Mouse (Mus musculus) spleen, postnatal 10 days (tissue): Measurements from ENCODE around the gene Mfsd4a.
A peak's percentile ranks its signal among the peaks of the same experiment; 100 is the strongest.

ENCODE experiments used
- DNase-seq, 2 experiments: peaks; one replicate each; pipeline ENCODE4 v3.0.0; 2021 to 2022; ENCODE audit warnings: low spot score in 2 of 2

Gene Mfsd4a

GRCm38 (mm10) chr1:132065475-132066172, 2.2 kb downstream of the Mfsd4a start:
- no peak for DNase-seq

- no peak for DNase-seq
These were observed 2.9 kb downstream of the Mfsd4a start for GRCm38 (mm10) chr1:132065001-132065400.

GRCm38 (mm10) chr1:132063096-132063495, 4.8 kb downstream of the Mfsd4a start:
- no peak for DNase-seq

DNA sequence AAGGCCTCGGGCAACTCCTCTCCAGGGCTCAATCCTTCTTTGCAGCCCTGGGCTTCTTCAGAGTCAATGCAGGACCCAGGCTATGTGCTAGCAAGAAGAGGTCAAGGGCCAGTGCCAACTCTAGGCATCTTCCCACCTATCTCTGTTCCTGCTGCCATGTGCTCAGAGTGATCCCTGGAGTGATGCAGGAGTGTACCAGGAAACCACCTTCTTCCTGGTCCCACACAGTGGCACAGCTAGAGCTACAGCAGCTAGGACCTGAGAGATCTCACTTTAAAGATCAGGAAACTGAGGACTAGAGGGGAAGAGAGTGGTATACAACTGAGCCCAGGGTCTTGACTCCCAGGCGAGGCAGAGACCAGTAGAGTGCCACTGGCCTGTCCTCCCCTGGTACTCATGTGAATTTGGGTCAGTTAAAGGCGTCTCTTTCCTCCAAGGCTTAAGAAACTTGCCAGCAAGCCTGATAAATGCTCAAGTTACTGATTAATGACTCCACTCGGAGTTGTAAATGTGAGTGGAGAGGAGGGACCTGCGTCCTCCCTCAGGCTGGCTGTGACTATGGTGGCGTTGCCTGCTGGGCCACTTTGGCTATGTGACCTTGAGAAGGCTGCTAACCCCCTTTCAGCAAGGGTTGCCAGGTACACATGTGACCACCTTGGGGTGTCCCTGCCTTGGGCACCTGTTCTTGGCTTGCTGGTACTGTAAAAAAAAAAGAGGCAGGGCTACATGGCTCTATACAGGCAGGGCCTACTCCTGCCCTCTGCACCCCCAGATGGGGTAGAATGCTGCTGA, 5.9 kb downstream of the Mfsd4a start:
- no peak for DNase-seq

- no peak for DNase-seq
These were observed 7.7 kb downstream of the Mfsd4a start for GRCm38 (mm10) chr1:132060036-132060769.

- DNase-seq, result no peak
These were observed 9.3 kb downstream of the Mfsd4a start for GRCm38 (mm10) chr1:132058558-132058957.

GRCm38 (mm10) chr1:132055054-132055664, 12.7 kb downstream of the Mfsd4a start:
- DNase-seq, result no peak

DNA sequence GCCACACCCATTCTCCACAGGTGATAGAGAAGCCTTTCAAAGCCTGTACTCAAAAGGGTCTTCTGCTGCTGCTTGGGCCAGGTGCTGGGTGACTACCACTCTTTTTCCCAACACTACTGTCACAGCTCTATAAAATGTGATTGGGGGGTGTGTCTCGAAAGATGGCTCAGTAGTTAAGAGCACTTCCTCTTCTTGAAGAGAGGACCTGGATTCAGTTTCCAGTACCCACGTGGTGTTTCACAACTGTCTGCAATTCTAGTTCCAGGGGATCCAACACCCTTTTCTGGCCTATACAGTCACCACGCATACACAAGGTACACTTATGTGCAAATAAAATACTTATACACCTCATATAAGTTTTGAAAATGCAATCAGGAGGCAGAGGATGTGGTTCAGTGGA, 13.5 kb downstream of the Mfsd4a start:
- DNase-seq, result no peak

DNA sequence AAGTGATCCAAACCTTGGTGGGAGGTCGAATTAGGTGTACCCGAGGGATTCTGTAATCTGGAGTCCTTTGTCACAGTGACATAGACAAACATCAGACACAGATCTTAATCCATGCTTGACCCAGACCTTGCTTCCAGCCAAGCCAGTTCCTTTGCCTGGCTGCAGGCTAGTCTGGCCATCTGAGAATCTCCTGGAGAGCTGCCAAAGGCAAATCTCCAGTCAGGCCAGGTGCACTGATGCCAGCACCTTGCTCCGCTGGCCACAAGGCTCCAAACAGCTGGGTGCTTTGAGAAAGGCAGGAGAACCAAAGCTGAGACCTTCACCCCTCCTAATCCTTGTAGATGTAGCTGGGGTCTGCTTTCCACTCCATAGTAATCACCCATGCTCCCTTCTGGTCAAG, 16.1 kb downstream of the Mfsd4a start:
- DNase-seq, result no peak

DNA sequence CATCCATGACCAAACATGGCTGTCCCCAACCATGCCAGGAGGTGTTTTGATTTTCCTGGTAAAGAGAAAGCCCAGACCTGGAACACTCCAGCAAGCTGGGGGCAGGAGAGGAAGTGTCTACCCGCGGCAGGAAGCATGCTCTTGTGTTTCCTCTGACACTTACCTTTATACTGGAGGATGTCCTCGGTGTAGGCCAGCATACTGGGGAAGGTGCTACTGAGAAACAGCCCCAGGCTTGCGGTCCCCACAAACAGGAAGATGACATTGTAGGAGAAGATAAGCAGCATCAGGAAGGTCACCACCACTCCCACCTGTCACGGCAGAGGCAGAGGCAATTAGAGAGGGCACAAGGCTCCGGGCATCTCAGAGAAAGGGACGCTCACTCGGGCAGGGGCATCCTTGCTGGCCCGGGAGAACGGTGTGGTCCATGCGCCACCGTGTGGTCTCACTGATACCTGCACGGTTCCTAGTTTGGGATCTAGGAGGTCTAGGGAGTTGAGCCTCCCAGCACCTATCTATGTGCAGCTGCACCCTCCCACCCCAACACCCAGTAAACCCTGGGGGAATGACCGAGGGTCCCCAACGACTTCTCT, 21.6 kb downstream of the Mfsd4a start:
- peak; percentile 63 to 80 for DNase-seq

DNA sequence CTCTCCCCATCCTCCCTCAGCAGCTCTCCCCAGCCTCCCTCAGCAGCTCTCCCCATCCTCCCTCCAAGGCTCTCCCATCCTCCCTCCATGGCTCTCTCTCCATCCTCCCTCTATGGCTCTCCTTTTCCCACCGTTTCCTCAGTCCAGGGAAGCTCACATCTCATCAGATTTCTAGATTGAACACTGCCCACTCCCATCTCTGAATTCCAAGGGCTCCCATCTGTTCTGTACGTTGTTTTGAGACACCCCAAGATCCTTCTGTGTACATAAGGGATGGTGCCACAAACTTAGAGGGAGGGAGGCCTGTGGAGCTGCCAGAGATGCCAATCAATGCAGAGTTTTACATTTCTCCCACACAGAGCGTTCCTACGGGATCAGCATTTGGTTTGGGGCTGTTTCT, 24.1 kb downstream of the Mfsd4a start:
- no peak for DNase-seq

DNA sequence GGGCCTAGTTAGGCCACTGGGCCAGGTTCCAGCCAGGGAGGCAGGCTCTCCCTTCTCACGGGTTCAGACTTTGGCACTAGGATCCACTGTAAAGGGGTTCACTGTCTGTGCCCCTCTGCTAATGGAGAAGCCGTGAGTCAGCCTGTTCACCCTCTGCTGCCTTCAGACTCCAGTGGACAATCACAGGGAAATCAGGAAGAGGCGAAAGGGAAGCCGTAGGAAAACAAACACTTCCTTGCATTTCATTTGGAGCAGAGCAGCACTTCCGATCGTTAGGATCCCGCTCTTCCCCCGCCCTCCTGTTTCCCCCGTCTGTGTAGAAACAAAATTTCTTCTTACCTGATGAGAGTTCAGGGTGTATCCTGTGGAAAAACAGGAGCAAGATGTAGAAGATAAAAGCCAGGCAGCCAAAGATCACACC, 27.7 kb downstream of the Mfsd4a start:
- no peak for DNase-seq

GRCm38 (mm10) chr1:132038753-132039152, 29.1 kb downstream of the Mfsd4a start:
- DNase-seq, result no peak

DNA sequence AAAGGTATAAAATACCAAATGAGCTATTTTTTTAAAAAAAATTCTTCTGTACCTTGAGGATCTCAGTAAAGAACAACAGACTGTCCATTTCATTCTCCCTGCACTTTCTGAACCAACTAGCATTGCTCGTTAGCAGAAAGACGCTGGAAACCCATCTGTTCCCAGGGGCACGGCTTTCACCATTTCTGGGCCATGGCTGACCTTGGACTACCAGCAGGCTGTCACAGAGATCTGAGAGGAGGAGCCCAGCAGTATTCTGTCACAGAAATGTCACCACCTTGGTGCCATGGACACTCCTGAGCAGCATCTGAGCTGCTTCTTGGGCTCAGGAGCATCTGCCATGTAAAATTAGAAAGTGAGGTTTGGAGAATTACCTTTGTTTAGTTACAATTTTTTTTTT, 30.1 kb downstream of the Mfsd4a start:
- no peak for DNase-seq

GRCm38 (mm10) chr1:132032172-132032571, 35.7 kb downstream of the Mfsd4a start:
- DNase-seq, result no peak

GRCm38 (mm10) chr1:132030574-132030973, 37.3 kb downstream of the Mfsd4a start:
- peak in 1 of 2 experiments; percentile 56 for DNase-seq

DNA sequence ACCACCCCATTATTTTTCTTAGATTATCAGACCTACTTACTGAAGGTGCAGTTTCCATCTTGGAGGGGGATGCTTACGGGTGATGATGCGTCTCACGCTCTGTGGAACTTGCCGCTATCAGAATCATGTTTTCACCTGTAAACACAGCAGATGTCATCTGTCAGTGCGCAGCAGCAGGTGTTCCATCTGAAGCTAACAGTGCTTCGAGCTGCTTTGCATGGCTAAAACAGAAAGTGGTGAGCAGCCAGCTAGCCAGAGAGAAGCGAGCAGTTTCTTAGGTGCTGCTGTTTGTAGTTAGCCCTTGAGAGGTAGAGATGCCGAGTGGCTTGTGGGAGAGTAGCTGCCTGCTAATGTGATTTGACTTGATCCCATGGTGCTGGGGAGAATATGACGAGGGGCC, 39.4 kb downstream of the Mfsd4a start:
- DNase-seq, result no peak

DNA sequence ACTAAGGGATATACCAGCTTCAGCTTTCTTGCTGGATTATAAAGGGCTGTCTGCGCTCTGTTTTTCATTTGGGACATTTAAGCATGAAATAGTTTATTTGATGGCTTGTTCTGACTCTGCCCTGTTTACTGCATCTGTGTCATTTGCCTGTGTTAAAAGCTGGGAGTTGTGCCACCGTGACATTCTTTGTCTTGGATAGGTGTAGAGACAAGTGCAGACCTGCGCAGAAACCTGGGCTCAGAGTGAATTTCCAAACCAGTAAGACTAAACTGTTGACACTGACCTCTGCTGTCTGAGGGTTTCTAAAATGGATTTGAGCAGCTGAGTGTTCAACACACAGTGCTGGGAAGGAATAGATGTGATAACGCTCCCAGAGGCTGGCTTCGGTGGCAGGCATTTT, 39.9 kb downstream of the Mfsd4a start:
- no peak for DNase-seq

DNA sequence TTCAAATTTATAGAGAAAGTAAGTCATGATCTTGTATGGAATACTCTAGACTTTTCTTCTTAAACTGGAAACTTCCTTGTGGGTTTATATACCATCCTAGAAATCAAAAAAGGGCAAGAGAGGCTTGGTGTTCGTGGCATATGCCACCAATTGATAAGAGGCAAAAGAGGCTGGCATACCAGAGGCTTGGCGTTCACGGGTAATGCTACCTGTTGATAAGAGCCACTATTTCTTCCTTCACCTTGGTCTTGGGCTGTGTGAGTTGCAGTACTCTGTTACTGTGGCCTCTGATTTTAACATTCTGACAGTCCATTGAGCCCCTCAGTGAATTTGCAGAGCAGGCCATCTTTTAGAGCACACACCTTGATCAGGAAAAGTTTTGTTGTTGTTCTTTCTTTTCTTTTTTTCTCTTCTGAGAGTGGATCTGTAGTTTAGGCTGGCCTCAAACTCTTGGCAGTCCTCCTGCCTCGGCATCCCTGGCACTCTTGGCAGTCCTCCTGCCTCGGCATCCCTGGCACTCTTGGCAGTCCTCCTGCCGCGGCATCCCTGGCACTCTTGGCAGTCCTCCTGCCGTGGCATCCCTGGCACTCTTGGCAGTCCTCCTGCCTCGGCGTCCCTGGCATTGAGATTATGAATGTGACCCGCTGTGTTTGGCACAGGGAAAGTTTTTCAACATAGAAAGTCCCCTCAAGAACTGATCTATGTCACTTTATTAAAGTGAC, 40.8 kb downstream of the Mfsd4a start:
- peak; percentile 35 to 54 for DNase-seq

DNA sequence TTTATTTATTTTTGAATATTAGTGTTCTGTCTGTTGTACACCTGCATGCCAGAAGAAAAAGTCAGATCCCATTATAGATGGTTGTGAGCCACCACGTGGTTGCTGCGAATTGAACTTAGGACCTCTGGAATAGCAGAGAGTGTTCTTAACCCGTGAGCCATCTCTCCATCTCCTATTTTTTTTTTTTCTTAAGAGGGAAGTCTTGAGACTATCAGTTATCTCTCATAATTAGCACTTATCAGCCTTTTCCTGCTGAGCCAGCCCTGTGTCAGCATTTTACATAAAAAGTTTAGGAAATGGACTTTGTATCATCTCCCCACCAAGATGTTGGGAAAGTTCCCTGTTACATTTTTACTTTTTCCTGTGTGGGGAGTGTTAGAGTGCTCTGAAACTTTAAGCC, 45.8 kb downstream of the Mfsd4a start:
- no peak for DNase-seq

- no peak for DNase-seq
These were observed 48.0 kb downstream of the Mfsd4a start for GRCm38 (mm10) chr1:132019876-132020275.
